Mouse (Mus musculus) cortical plate, adult 2 months (tissue): ENCODE results near the gene Cradd.

ENCODE experiments used
- CTCF ChIP-seq: fragments of 200-500 bp; IDR thresholded peaks from 2 replicates; pipeline ENCODE4 v1.5.1; 2011; ENCODE audit warnings: mild to moderate bottlenecking, control low read depth, low read length; ENCODE audit not compliant: insufficient read depth; ENCODE audit errors: extremely low read depth
- POLR2A ChIP-seq: fragments of 200-500 bp; IDR thresholded peaks from 2 replicates; pipeline ENCODE4 v1.6.1; 2011; ENCODE audit warnings: mild to moderate bottlenecking, low read length, control low read depth; ENCODE audit not compliant: insufficient read depth; ENCODE audit errors: extremely low read depth

DNA sequence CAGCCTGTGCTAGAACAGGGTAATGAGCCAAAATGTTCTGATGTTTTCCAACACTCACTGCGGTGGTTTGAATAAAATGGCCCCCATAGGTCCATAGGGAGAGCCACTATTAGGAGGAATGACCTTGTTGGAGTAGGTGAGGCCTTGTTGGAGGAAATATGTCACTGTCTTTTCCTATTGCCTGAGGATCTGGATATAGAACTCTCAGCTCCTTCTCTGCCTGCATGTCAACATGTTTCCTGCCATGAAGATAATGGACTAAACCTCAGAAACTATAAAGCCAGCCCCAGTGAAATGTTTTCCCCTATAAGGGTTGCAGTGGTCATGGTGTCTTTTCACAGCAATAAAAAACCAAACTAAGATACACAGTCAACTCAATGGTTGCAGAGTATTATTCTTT, 6.0 kb upstream of the Cradd start:
- TF ChIP-seq CTCF (no peak), POLR2A (no peak)
